Mouse (Mus musculus) embryonic fibroblast, embryonic 13.5 days (primary cell): Measurements from ENCODE around the gene Mbnl2.

Source experiments
- CTCF ChIP-seq: IDR thresholded peaks from 2 replicates; pipeline ENCODE4 v1.5.1; 2011; ENCODE audit warnings: mild to moderate bottlenecking, control low read depth, low read length, moderate library complexity, borderline replicate concordance; ENCODE audit not compliant: insufficient read depth
- POLR2A ChIP-seq: IDR thresholded peaks from 2 replicates; pipeline ENCODE4 v1.6.1; 2011; ENCODE audit warnings: low read depth, mild to moderate bottlenecking, control low read depth, low read length, moderate library complexity

GRCm38 (mm10) chr14:120409854-120410253 is 134.4 kb downstream of the Mbnl2 start:
- no peak for TF ChIP-seq POLR2A
- no peak for TF ChIP-seq CTCF
